Mouse (Mus musculus): ENCODE data around the gene Efna1. TPM values are rescaled to one million over a fixed set of nuclear protein-coding genes. Genes with fewer than 3 reads are reported as not detected.

Efna1 gene
- polyA plus RNA-seq, 1 experiment from 2014 or later: 16.4 TPM

MicroRNA genes within 50 kb of the gene (microRNA counts, 519-probe panel; counts per million panel counts)
- microRNA mmu-miR-92b: 5,230 counts per million, percentile 73 among the panel's probes with 10 or more counts

Other genes with a start within 250 kb of the Efna1 start
- 28.7 and 35.4 TPM in 2 replicates for gene Rusc1, start 187.8 kb downstream of the Efna1 start, polyA plus RNA-seq (2014; fragmentation: Nextera tagmentation; extraction: Ambion mirVana)
- gene Gm43738, start 180.0 kb downstream of the Efna1 start, polyA plus RNA-seq (2014; fragmentation: Nextera tagmentation; extraction: Ambion mirVana): 0.08 TPM in 1 of 2 replicates, not detected in the other
- 390 and 392 TPM in 2 replicates for gene Fdps, start 179.2 kb downstream of the Efna1 start, polyA plus RNA-seq (2014; fragmentation: Nextera tagmentation; extraction: Ambion mirVana)
- 1.6 and 2.0 TPM in 2 replicates for gene Pklr, start 145.0 kb downstream of the Efna1 start, polyA plus RNA-seq (2014; fragmentation: Nextera tagmentation; extraction: Ambion mirVana)
- gene Hcn3, start 120.9 kb downstream of the Efna1 start, polyA plus RNA-seq (2014; fragmentation: Nextera tagmentation; extraction: Ambion mirVana): 3.6 and 4.5 TPM in 2 replicates
- gene Clk2, start 116.3 kb downstream of the Efna1 start, polyA plus RNA-seq (2014; fragmentation: Nextera tagmentation; extraction: Ambion mirVana): 27.6 and 30.6 TPM in 2 replicates
- 85.9 and 90.4 TPM in 2 replicates for gene Scamp3, start 103.7 kb downstream of the Efna1 start, polyA plus RNA-seq (2014; fragmentation: Nextera tagmentation; extraction: Ambion mirVana)
- gene Fam189b, start 98.0 kb downstream of the Efna1 start, polyA plus RNA-seq (2014; fragmentation: Nextera tagmentation; extraction: Ambion mirVana): 18.5 and 19.8 TPM in 2 replicates
- 43.7 and 47.3 TPM in 2 replicates for gene Gba, start 78.2 kb downstream of the Efna1 start, polyA plus RNA-seq (2014; fragmentation: Nextera tagmentation; extraction: Ambion mirVana)
- 40.9 and 44.5 TPM in 2 replicates for gene Thbs3, start 66.0 kb downstream of the Efna1 start, polyA plus RNA-seq (2014; fragmentation: Nextera tagmentation; extraction: Ambion mirVana)
- 180 and 181 TPM in 2 replicates for gene Mtx1, start 54.1 kb downstream of the Efna1 start, polyA plus RNA-seq (2014; fragmentation: Nextera tagmentation; extraction: Ambion mirVana)
- 1.4 and 2.1 TPM in 2 replicates for gene Muc1, start 52.1 kb downstream of the Efna1 start, polyA plus RNA-seq (2014; fragmentation: Nextera tagmentation; extraction: Ambion mirVana)
- 276 and 289 TPM in 2 replicates for gene Krtcap2, start 35.2 kb downstream of the Efna1 start, polyA plus RNA-seq (2014; fragmentation: Nextera tagmentation; extraction: Ambion mirVana)
- 9.5 and 9.7 TPM in 2 replicates for gene Trim46, start 34.8 kb downstream of the Efna1 start, polyA plus RNA-seq (2014; fragmentation: Nextera tagmentation; extraction: Ambion mirVana)
- gene Dpm3, start 21.8 kb downstream of the Efna1 start, polyA plus RNA-seq (2014; fragmentation: Nextera tagmentation; extraction: Ambion mirVana): 75.7 and 82.9 TPM in 2 replicates
- gene Slc50a1, start 10.6 kb downstream of the Efna1 start, polyA plus RNA-seq (2014; fragmentation: Nextera tagmentation; extraction: Ambion mirVana): 35.9 and 37.5 TPM in 2 replicates
- 13.8 TPM in 2 replicates for gene Efna3, start 41.8 kb upstream of the Efna1 start, polyA plus RNA-seq (2014; fragmentation: Nextera tagmentation; extraction: Ambion mirVana)
- 18.9 and 20.6 TPM in 2 replicates for gene Efna4, start 56.9 kb upstream of the Efna1 start, polyA plus RNA-seq (2014; fragmentation: Nextera tagmentation; extraction: Ambion mirVana)
- gene Adam15, start 68.9 kb upstream of the Efna1 start, polyA plus RNA-seq (2014; fragmentation: Nextera tagmentation; extraction: Ambion mirVana): 17.8 TPM in 2 replicates
- 0.14 and 0.27 TPM in 2 replicates for gene Dcst2, start 80.8 kb upstream of the Efna1 start, polyA plus RNA-seq (2014; fragmentation: Nextera tagmentation; extraction: Ambion mirVana)
- 0.28 and 0.63 TPM in 2 replicates for gene Dcst1, start 84.1 kb upstream of the Efna1 start, polyA plus RNA-seq (2014; fragmentation: Nextera tagmentation; extraction: Ambion mirVana)
- gene Zbtb7b, start 113.6 kb upstream of the Efna1 start, polyA plus RNA-seq (2014; fragmentation: Nextera tagmentation; extraction: Ambion mirVana): 0.47 and 1.2 TPM in 2 replicates
- gene Lenep, start 121.7 kb upstream of the Efna1 start, polyA plus RNA-seq (2014; fragmentation: Nextera tagmentation; extraction: Ambion mirVana): 0.22 and 0.95 TPM in 2 replicates
- gene Flad1, start 130.7 kb upstream of the Efna1 start, polyA plus RNA-seq (2014; fragmentation: Nextera tagmentation; extraction: Ambion mirVana): 26.2 and 26.5 TPM in 2 replicates
- 411 and 414 TPM in 2 replicates for gene Cks1b, start 137.2 kb upstream of the Efna1 start, polyA plus RNA-seq (2014; fragmentation: Nextera tagmentation; extraction: Ambion mirVana)
- gene Shc1, start 137.3 kb upstream of the Efna1 start, polyA plus RNA-seq (2014; fragmentation: Nextera tagmentation; extraction: Ambion mirVana): 32.2 and 37.0 TPM in 2 replicates
- 45.0 and 54.5 TPM in 2 replicates for gene Pygo2, start 149.1 kb upstream of the Efna1 start, polyA plus RNA-seq (2014; fragmentation: Nextera tagmentation; extraction: Ambion mirVana)
- 8.6 and 10.7 TPM in 2 replicates for gene Pbxip1, start 155.6 kb upstream of the Efna1 start, polyA plus RNA-seq (2014; fragmentation: Nextera tagmentation; extraction: Ambion mirVana)
- 72.2 and 79.6 TPM in 2 replicates for gene Pmvk, start 173.4 kb upstream of the Efna1 start, polyA plus RNA-seq (2014; fragmentation: Nextera tagmentation; extraction: Ambion mirVana)
- gene Kcnn3, start 239.0 kb upstream of the Efna1 start, polyA plus RNA-seq (2014; fragmentation: Nextera tagmentation; extraction: Ambion mirVana): 1.5 and 2.9 TPM in 2 replicates

All from hindbrain, embryonic 11.5 days (tissue).